Mouse (Mus musculus): ENCODE data around the gene Ncoa3.

GRCm38 (mm10) chr2:166032628-166033027, 40.2 kb downstream of the Ncoa3 start:
- TF ChIP-seq CTCF (IDR thresholded peaks at IDR 0.05; ENCODE audit: low read depth, low read length): no peak
- TF ChIP-seq POLR2A (IDR thresholded peaks at IDR 0.05; ENCODE audit: extremely low read depth, insufficient read depth, low read length): no peak

Measured in liver, adult 2 months (tissue).